Mouse (Mus musculus) myocyte (in vitro differentiated cells): Measurements from ENCODE around the gene Pglyrp2. TPM values are rescaled to one million over a fixed set of nuclear protein-coding genes. Genes with fewer than 3 reads are reported as not detected.

Experiments
- H3K27me3 ChIP-seq: one replicate; pipeline ENCODE4 v1.6.1; 2011; ENCODE audit not compliant: control insufficient read depth, insufficient read depth, insufficient read length
- H3K36me3 ChIP-seq: one replicate; pipeline ENCODE4 v1.6.1; 2011; ENCODE audit not compliant: control insufficient read depth, insufficient read depth
- H3K4me2 ChIP-seq: one replicate; pipeline ENCODE4 v1.6.1; 2011; ENCODE audit warnings: low read depth, control low read depth
- H3K4me3 ChIP-seq: one replicate; pipeline ENCODE4 v1.5.1; 2011; ENCODE audit warnings: mild to moderate bottlenecking, control low read depth, moderate library complexity
- H3K79me2 ChIP-seq: one replicate; pipeline ENCODE4 v1.6.1; 2011; ENCODE audit not compliant: control insufficient read depth, insufficient read depth
- H3ac ChIP-seq: one replicate; pipeline ENCODE4 v1.6.1; 2011; ENCODE audit not compliant: control insufficient read depth, insufficient read length
- CEBPB ChIP-seq: IDR thresholded peaks from 2 replicates; pipeline ENCODE4 v1.6.1; 2011; ENCODE audit warnings: mild to moderate bottlenecking, moderate library complexity; ENCODE audit not compliant: poor library complexity, insufficient read depth, severe bottlenecking
- E2F4 ChIP-seq: IDR thresholded peaks from one replicate; pipeline ENCODE4 v1.6.1; 2011; ENCODE audit warnings: mild to moderate bottlenecking, control low read depth, moderate library complexity; ENCODE audit not compliant: insufficient read depth
- MAX ChIP-seq: IDR thresholded peaks from one replicate; pipeline ENCODE4 v1.6.1; 2011; ENCODE audit warnings: low read depth, mild to moderate bottlenecking, control low read depth
- MYOD1 ChIP-seq, 3 experiments: IDR thresholded peaks; one replicate each; pipeline ENCODE4 v1.6.1; 2011; ENCODE audit warnings: control low read depth in 2 of 3, low read depth in 2 of 3, mild to moderate bottlenecking in 2 of 3, moderate library complexity in 1 of 3; ENCODE audit not compliant: insufficient read length in 2 of 3, control insufficient read depth in 1 of 3
- MYOG ChIP-seq, 3 experiments: IDR thresholded peaks; one replicate each; pipeline ENCODE4 v1.6.1; 2011; ENCODE audit warnings: control low read depth in 2 of 3, low read depth in 2 of 3, mild to moderate bottlenecking in 2 of 3; ENCODE audit not compliant: insufficient read length in 2 of 3, control insufficient read depth in 1 of 3, insufficient read depth in 1 of 3
- POLR2A ChIP-seq: IDR thresholded peaks from one replicate; pipeline ENCODE4 v1.6.1; 2011; ENCODE audit warnings: low read depth, mild to moderate bottlenecking, control low read depth, moderate library complexity; ENCODE audit not compliant: insufficient read length
- POLR2AphosphoS2 ChIP-seq: IDR thresholded peaks from one replicate; pipeline ENCODE4 v1.6.1; 2011; ENCODE audit warnings: low read depth, control low read depth; ENCODE audit not compliant: insufficient read length
- REST ChIP-seq: IDR thresholded peaks from one replicate; pipeline ENCODE4 v1.6.1; 2011; ENCODE audit warnings: mild to moderate bottlenecking, control low read depth, moderate library complexity; ENCODE audit not compliant: insufficient read depth, insufficient read length
- SRF ChIP-seq: IDR thresholded peaks from one replicate; pipeline ENCODE4 v1.6.1; 2011; ENCODE audit warnings: low read depth; ENCODE audit not compliant: control insufficient read depth, insufficient read length
- TCF12 ChIP-seq: IDR thresholded peaks from one replicate; pipeline ENCODE4 v1.6.1; 2011; ENCODE audit warnings: mild to moderate bottlenecking, control low read depth; ENCODE audit not compliant: poor library complexity, insufficient read depth, severe bottlenecking
- TCF3 ChIP-seq: IDR thresholded peaks from one replicate; pipeline ENCODE4 v1.6.1; 2011; ENCODE audit warnings: low read depth, control low read depth; ENCODE audit not compliant: insufficient read length
- USF1 ChIP-seq: IDR thresholded peaks from one replicate; pipeline ENCODE4 v1.6.1; 2011; ENCODE audit warnings: low read depth, mild to moderate bottlenecking, control low read depth, moderate library complexity
- polyA plus RNA-seq: library from polyadenylated mRNA; unstranded; fragments of >200 nt; fragmentation: generic; extraction: Trizol; gene quantifications from one replicate; pipeline ENCODE4 v1.2.1, GENCODE M21; 2012; ENCODE audit warnings: missing spikeins

Pglyrp2 gene
- polyA plus RNA-seq, 1 experiment, result not detected

DNA sequence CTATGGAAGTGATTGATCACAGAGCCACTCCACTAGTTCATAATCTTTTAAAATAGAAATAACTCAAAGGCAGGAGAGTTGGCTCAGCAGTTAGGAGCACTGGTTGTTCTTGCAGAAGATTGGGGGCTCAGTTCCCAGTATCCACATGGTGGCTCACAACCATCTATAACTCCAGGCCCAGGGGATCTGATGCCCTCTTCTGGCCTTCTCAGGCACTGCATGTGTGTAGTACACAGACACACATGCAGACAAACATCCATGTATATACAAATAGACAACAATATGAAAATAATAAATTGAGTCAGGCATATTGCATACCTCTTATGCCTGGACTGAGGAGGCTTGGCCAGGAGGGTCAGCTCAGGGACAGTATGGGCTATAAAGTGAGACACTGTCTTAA, 23.2 kb upstream of the Pglyrp2 start:
- no peak for TF ChIP-seq MAX
- TF ChIP-seq USF1, result no peak
- TF ChIP-seq TCF12, result no peak
- TF ChIP-seq SRF, result no peak
- TF ChIP-seq REST, result no peak
- no peak for TF ChIP-seq TCF3
- no peak for TF ChIP-seq MYOD1 (IDR thresholded peaks at IDR 0.05; ENCODE audit: control insufficient read depth in 1 of 3, insufficient read length in 2 of 3, low read depth in 2 of 3)
- no peak for TF ChIP-seq E2F4
- no peak for TF ChIP-seq CEBPB
- H3K4me2 ChIP-seq, result no peak overlapping the region
- H3K36me3 ChIP-seq, result no peaks in the 10 kb centered on the region

DNA sequence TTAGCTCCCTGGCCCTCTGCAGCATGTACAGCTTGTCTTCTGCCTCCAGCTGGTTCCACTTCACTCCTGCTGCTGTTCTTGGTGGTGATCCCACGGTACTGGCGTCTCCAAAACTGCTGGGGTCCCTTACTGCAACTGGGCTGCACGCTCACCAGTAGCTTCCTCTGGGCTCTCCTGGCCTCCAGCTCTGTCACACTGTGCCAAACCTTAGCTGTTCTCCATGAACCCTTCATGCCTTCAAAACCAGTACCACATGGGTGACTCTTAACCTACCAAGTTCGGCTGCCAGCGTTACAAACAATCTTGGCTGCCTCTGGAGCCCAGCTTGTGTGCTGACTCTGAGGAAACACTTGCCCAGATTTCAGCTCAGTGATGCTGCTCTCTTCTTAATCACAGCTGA, 21.0 kb upstream of the Pglyrp2 start:
- Histone ChIP-seq H3K79me2 (no peaks in the 10 kb centered on the region), H3K27me3 (peaks cover 15% of the 10 kb centered on the region), H3K4me2 (no peak overlapping the region), H3ac (no peak overlapping the region), H3K36me3 (no peaks in the 10 kb centered on the region), H3K4me3 (no peak overlapping the region)
- TF ChIP-seq REST (no peak), E2F4 (no peak), SRF (no peak), USF1 (no peak), MYOG (IDR thresholded peaks at IDR 0.05; ENCODE audit: control insufficient read depth in 1 of 3, insufficient read depth in 1 of 3, insufficient read length in 2 of 3, low read depth in 2 of 3) (no peak), TCF3 (no peak), TCF12 (no peak), POLR2A (no peak), CEBPB (no peak), POLR2AphosphoS2 (no peak), MAX (no peak), MYOD1 (IDR thresholded peaks at IDR 0.05; ENCODE audit: control insufficient read depth in 1 of 3, insufficient read length in 2 of 3, low read depth in 2 of 3) (no peak)

More for the DNA sequence above, 23.2 kb upstream of the Pglyrp2 start:
- Histone ChIP-seq H3ac (no peak overlapping the region), H3K27me3 (peaks cover 19% of the 10 kb centered on the region), H3K79me2 (no peaks in the 10 kb centered on the region), H3K4me3 (no peak overlapping the region)

GRCm38 (mm10) chr17:32443245-32443644, 19.3 kb upstream of the Pglyrp2 start:
- Histone ChIP-seq H3K4me3 (no peak overlapping the region), H3ac (no peak overlapping the region), H3K27me3 (peaks cover 23% of the 10 kb centered on the region), H3K79me2 (no peaks in the 10 kb centered on the region), H3K36me3 (no peaks in the 10 kb centered on the region), H3K4me2 (no peak overlapping the region)
- no peak for TF ChIP-seq E2F4
- TF ChIP-seq MYOG (IDR thresholded peaks at IDR 0.05; ENCODE audit: control insufficient read depth in 1 of 3, insufficient read depth in 1 of 3, insufficient read length in 2 of 3, low read depth in 2 of 3), result no peak
- TF ChIP-seq SRF, result no peak
- no peak for TF ChIP-seq MYOD1 (IDR thresholded peaks at IDR 0.05; ENCODE audit: control insufficient read depth in 1 of 3, insufficient read length in 2 of 3, low read depth in 2 of 3)
- TF ChIP-seq CEBPB, result no peak
- TF ChIP-seq MAX, result no peak
- no peak for TF ChIP-seq USF1

DNA sequence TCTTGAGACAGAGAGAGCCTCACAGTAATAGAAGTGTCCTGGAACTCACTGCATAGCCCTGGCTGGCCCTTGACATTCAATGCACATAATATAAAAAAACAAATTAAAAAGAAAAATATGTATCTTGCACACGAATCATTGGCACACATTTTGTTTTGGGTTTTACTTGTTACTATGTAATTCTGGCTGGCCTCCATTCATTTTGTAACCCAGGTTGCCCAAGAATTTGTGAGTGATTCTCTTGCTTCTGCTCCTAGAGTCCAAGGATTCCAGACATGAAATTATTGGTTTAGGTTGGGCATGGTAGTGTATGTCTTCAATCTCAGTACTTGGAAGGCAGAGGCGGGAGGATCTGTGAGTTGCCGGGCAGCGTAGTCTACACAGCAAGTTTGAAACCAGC, 13.1 kb upstream of the Pglyrp2 start:
- Histone ChIP-seq H3K4me2 (no peak overlapping the region), H3ac (no peak overlapping the region), H3K27me3 (peaks cover 36% of the 10 kb centered on the region), H3K36me3 (no peaks in the 10 kb centered on the region), H3K79me2 (no peaks in the 10 kb centered on the region), H3K4me3 (no peak overlapping the region)
- TF ChIP-seq CEBPB, result no peak
- no peak for TF ChIP-seq POLR2AphosphoS2
- TF ChIP-seq MYOD1 (IDR thresholded peaks at IDR 0.05; ENCODE audit: control insufficient read depth in 1 of 3, insufficient read length in 2 of 3, low read depth in 2 of 3), result no peak
- no peak for TF ChIP-seq POLR2A
- no peak for TF ChIP-seq MAX

DNA sequence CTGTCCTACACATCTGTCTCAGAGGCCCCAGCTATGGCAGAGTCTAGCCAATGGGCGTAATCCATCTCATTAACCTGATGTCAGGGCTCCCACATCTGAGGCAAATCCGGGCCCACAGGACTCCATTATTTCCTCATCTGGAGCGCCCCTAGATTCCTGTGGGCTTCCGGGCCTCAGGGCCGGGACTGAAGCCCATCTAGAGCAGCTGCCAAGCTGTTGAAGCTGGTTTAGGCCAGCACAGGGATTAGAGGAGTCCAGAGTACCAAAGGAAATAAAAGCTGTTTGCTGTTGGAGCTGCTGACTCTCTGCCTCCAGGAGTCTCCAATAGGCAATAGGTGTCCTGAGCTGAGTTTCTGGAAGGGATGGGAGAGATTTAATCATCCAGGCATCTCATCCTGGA, 11.2 kb upstream of the Pglyrp2 start:
- H3ac ChIP-seq, result no peak overlapping the region
- no peaks in the 10 kb centered on the region for H3K36me3 ChIP-seq
- no peaks in the 10 kb centered on the region for H3K79me2 ChIP-seq
- no peak overlapping the region for H3K4me3 ChIP-seq
- H3K27me3 ChIP-seq, result peaks cover 26% of the 10 kb centered on the region
- no peak overlapping the region for H3K4me2 ChIP-seq
- TF ChIP-seq MAX (no peak), POLR2A (no peak), MYOG (IDR thresholded peaks at IDR 0.05; ENCODE audit: control insufficient read depth in 1 of 3, insufficient read depth in 1 of 3, insufficient read length in 2 of 3, low read depth in 2 of 3) (no peak), SRF (no peak), TCF12 (no peak), REST (no peak), MYOD1 (IDR thresholded peaks at IDR 0.05; ENCODE audit: control insufficient read depth in 1 of 3, insufficient read length in 2 of 3, low read depth in 2 of 3) (no peak), CEBPB (no peak), POLR2AphosphoS2 (no peak), USF1 (no peak), TCF3 (no peak), E2F4 (no peak)
